Mouse (Mus musculus) heart, postnatal 0 days (tissue): ENCODE data around the gene Col17a1. TPM values are rescaled to one million over a fixed set of nuclear protein-coding genes. Genes with fewer than 3 reads are reported as not detected.

Experiments
- ATAC-seq: fragments of 200-750 bp; cut with Nextera tagmentation; 2 replicates; pipeline ENCODE4 v1.8.0; 2017; ENCODE audit warnings: low read depth, moderate number of reproducible peaks, moderate library complexity; ENCODE audit not compliant: insufficient read depth
- DNase-seq: peaks from one replicate; pipeline ENCODE4 v3.0.0-alpha.2; 2016; ENCODE audit warnings: low spot score
- H3K27ac ChIP-seq: fragments of 300-500 bp; sonication (generic); 2 replicates; pipeline ENCODE4 v1.5.1; 2014; ENCODE audit warnings: low read depth, mild to moderate bottlenecking
- H3K27me3 ChIP-seq: fragments of 300-500 bp; sonication (generic); 2 replicates; pipeline ENCODE4 v1.6.1; 2014; ENCODE audit warnings: low read length, mixed read lengths; ENCODE audit not compliant: control insufficient read depth, insufficient read depth
- H3K36me3 ChIP-seq: fragments of 300-500 bp; sonication (generic); replicated peaks from 2 replicates; pipeline ENCODE4 v1.6.1; 2014; ENCODE audit warnings: low read length, mixed read lengths; ENCODE audit not compliant: control insufficient read depth, insufficient read depth
- H3K4me1 ChIP-seq: fragments of 300-500 bp; sonication (generic); 2 replicates; pipeline ENCODE4 v1.6.1; 2014; ENCODE audit warnings: antibody characterized with exemption; ENCODE audit not compliant: control insufficient read depth, insufficient read depth
- H3K4me2 ChIP-seq: fragments of 300-500 bp; sonication (generic); 2 replicates; pipeline ENCODE4 v1.6.1; 2014; ENCODE audit warnings: low read depth, mild to moderate bottlenecking, low read length, moderate library complexity
- H3K4me3 ChIP-seq: fragments of 300-500 bp; sonication (generic); 2 replicates; pipeline ENCODE4 v1.5.1; 2014; ENCODE audit warnings: low read depth, low read length
- H3K9ac ChIP-seq: fragments of 300-500 bp; sonication (generic); replicated peaks from 2 replicates; pipeline ENCODE4 v1.6.1; 2014; ENCODE audit warnings: low read depth, low read length, mixed read lengths
- H3K9me3 ChIP-seq: fragments of 300-500 bp; sonication (generic); replicated peaks from 2 replicates; pipeline ENCODE4 v1.6.1; 2016; ENCODE audit warnings: low read length; ENCODE audit not compliant: control insufficient read depth
- CTCF ChIP-seq: IDR thresholded peaks from 2 replicates; pipeline ENCODE4 v1.5.1; 2016; ENCODE audit warnings: antibody characterized with exemption, control low read depth, low read depth
- EP300 ChIP-seq: IDR thresholded peaks from 2 replicates; pipeline ENCODE4 v1.6.1; 2016; ENCODE audit warnings: antibody characterized with exemption, low read depth
- WGBS: fragments of 180-500 bp; shearing (Covaris S2); extraction: QIAGEN DNeasy Blood & Tissue Kit; methylation state at CpG from one replicate; pipeline ENCODE4 v1.1.7; 2014; 5-methylcytosine and 5-hydroxymethylcytosine counted together
- polyA plus RNA-seq: library from polyadenylated mRNA; unstranded; fragments of >200 nt; fragmentation: Nextera tagmentation; extraction: Ambion mirVana; gene quantifications from 2 replicates; pipeline ENCODE4 v1.2.1, GENCODE M21; 2015
- total RNA-seq: library from RNA; depleted of rRNA; stranded (reverse); fragments of >200 nt; gene quantifications from 2 replicates; pipeline ENCODE4 v1.2.3, GENCODE M21; 2014; ENCODE audit warnings: low replicate concordance

Gene Col17a1
- total and polyA plus RNA-seq, 2 experiments from 2014 or later, result 0.26 to 2.0 TPM

GRCm38 (mm10) chr19:47724903-47725302, 33.0 kb upstream of the Col17a1 start:
- TF ChIP-seq CTCF (no peak), EP300 (no peak)
- no peak for DNase-seq

DNA sequence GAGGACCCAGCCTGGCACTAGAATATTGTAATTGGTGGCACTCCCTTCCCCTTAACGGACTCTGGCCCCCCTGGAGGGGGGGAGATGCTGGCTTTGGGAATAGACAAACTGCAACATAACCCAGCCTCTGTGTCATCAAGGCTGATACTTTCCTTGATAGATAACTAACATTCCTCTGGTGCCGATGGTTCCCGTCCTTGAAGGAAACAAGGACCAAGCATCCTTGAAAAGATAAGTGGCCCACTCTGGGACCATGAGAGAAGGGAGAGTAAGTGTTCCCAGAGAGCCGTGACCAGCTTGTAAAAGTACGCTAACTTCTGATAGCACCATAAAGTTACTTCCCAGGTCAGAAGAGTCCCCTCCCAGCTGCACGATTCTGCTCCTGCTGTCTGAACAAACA, 30.6 kb upstream of the Col17a1 start:
- no peak overlapping the region for H3K27ac ChIP-seq

More at GRCm38 (mm10) chr19:47724903-47725302, 33.0 kb upstream of the Col17a1 start:
- WGBS, result 59% methylated on average over 4 of the region's 4 CpGs
- Histone ChIP-seq H3K27me3 (no peaks in the 10 kb centered on the region), H3K9me3 (no peaks in the 10 kb centered on the region), H3K9ac (no peak overlapping the region), H3K4me2 (no peak overlapping the region), H3K36me3 (no peaks in the 10 kb centered on the region), H3K4me1 (0 out of 2 replicates have a peak, but pooled peaks cover 4% of the 10 kb centered on the region), H3K27ac (no peak overlapping the region), H3K4me3 (no peak overlapping the region)
- 0 out of 2 replicates have a peak, but pooled peaks have one; percentile 51 for ATAC-seq

DNA sequence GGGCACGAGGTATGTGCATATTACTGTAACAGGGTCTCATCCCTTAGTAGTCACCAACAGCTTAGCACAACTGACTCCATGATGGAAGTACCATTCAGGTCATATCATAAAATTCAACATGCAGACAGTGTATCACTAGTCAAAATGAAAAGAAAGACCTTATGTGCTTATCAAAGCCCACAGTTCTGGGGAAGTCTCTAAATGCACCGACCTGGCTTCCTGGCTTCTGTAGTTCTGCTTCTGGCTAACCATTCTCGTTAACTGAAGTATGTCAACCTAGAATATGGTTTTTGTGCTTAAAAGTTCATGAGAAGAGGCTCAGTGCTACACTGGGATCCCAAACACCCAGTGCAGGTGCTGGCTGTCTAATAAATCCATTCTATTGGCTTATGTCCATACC, 27.3 kb upstream of the Col17a1 start:
- ATAC-seq (no peak), DNase-seq (no peak)
- WGBS, result 78% methylated on average over 3 of the region's 3 CpGs
- 0 out of 2 replicates have a peak, but pooled peaks cover 4% of the 10 kb centered on the region for H3K9me3 ChIP-seq
- H3K4me3 ChIP-seq, result no peak overlapping the region
- H3K4me1 ChIP-seq, result no peaks in the 10 kb centered on the region
- no peak overlapping the region for H3K9ac ChIP-seq
- TF ChIP-seq EP300, result no peak
- TF ChIP-seq CTCF, result no peak
- no peak overlapping the region for H3K27ac ChIP-seq
- no peaks in the 10 kb centered on the region for H3K27me3 ChIP-seq
- no peaks in the 10 kb centered on the region for H3K36me3 ChIP-seq
- H3K4me2 ChIP-seq, result no peak overlapping the region

More for the DNA sequence above, 30.6 kb upstream of the Col17a1 start:
- no peaks in the 10 kb centered on the region for H3K36me3 ChIP-seq
- WGBS, result 21% methylated on average over 6 of the region's 6 CpGs
- H3K9ac ChIP-seq, result no peak overlapping the region
- H3K4me1 ChIP-seq, result 0 out of 2 replicates have a peak, but pooled peaks cover 4% of the 10 kb centered on the region
- DNase-seq (no peak), ATAC-seq (no peak)
- H3K4me3 ChIP-seq, result no peak overlapping the region
- no peak for TF ChIP-seq CTCF
- no peak for TF ChIP-seq EP300
- H3K4me2 ChIP-seq, result no peak overlapping the region
- H3K27me3 ChIP-seq, result no peaks in the 10 kb centered on the region
- no peaks in the 10 kb centered on the region for H3K9me3 ChIP-seq

- no peak for DNase-seq
- 55% methylated on average over 2 of the region's 2 CpGs for WGBS
- no peaks in the 10 kb centered on the region for H3K4me1 ChIP-seq
- H3K27ac ChIP-seq, result no peak overlapping the region
- no peaks in the 10 kb centered on the region for H3K27me3 ChIP-seq
- TF ChIP-seq CTCF (no peak), EP300 (no peak)
- no peak overlapping the region for H3K4me3 ChIP-seq
- no peak for ATAC-seq
- H3K36me3 ChIP-seq, result no peaks in the 10 kb centered on the region
- H3K4me2 ChIP-seq, result no peak overlapping the region
- H3K9me3 ChIP-seq, result 0 out of 2 replicates have a peak, but pooled peaks cover 4% of the 10 kb centered on the region
- H3K9ac ChIP-seq, result no peak overlapping the region
Observed at GRCm38 (mm10) chr19:47716144-47716543, 24.2 kb upstream of the Col17a1 start.

DNA sequence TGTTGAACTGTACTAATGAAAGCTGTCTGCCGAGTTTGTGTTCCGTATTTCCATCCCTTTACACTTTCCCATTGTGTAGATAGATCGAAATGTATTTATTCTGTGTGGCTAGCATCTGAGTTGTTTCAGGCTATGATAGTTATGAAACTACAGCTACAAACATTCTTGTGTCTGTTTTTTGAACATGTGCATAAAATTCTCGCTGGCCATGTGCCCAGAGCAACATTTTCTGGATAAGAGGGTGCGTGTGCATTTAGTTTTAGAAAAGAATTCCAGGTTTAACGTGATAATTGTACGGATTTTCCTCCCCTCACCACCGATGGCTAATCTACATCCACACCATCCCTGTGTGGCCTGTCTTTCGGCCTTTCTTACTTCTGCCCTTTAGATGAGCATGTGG, 21.6 kb upstream of the Col17a1 start:
- Histone ChIP-seq H3K4me2 (no peak overlapping the region), H3K4me3 (no peak overlapping the region), H3K9me3 (0 out of 2 replicates have a peak, but pooled peaks cover 4% of the 10 kb centered on the region), H3K36me3 (no peaks in the 10 kb centered on the region), H3K27me3 (no peaks in the 10 kb centered on the region), H3K27ac (no peak overlapping the region), H3K9ac (no peak overlapping the region), H3K4me1 (no peaks in the 10 kb centered on the region)
- 62% methylated on average over 9 of the region's 9 CpGs for WGBS
- no peak for DNase-seq
- TF ChIP-seq CTCF, result no peak
- TF ChIP-seq EP300, result no peak
- no peak for ATAC-seq

DNA sequence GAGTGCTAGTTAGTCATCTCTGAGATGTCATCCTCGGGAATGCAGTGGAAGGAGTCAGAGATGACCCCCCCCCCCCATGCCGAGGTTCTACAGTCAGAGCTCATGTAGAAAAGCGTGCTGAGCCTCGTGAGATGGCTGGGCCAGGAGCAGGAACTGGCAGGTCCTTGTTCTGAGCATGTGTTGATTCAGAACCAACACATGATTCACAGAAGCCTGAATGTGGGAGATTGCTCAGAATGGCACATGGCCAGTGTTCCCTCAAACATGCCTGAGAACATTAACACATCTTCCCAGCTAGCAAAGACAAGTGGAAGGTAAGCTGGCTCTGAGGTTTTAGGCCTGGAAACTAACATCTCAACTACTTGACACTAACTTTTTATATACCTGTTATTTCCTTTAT, 18.5 kb upstream of the Col17a1 start:
- Histone ChIP-seq H3K27ac (no peak overlapping the region), H3K9me3 (no peaks in the 10 kb centered on the region), H3K4me2 (no peak overlapping the region), H3K9ac (no peak overlapping the region), H3K27me3 (no peaks in the 10 kb centered on the region), H3K4me3 (no peak overlapping the region), H3K36me3 (no peaks in the 10 kb centered on the region), H3K4me1 (no peaks in the 10 kb centered on the region)
- DNase-seq (no peak), ATAC-seq (no peak)
- 78% methylated on average over 4 of the region's 4 CpGs for WGBS
- TF ChIP-seq CTCF (no peak), EP300 (no peak)
